Mouse (Mus musculus): ENCODE data around the gene Ube2k. TPM values are rescaled to one million over a fixed set of nuclear protein-coding genes. Genes with fewer than 3 reads are reported as not detected.

The Ube2k gene
- polyA plus RNA-seq (2014; fragmentation: Nextera tagmentation; extraction: Ambion mirVana) = 122 and 130 TPM in 2 replicates

DNA sequence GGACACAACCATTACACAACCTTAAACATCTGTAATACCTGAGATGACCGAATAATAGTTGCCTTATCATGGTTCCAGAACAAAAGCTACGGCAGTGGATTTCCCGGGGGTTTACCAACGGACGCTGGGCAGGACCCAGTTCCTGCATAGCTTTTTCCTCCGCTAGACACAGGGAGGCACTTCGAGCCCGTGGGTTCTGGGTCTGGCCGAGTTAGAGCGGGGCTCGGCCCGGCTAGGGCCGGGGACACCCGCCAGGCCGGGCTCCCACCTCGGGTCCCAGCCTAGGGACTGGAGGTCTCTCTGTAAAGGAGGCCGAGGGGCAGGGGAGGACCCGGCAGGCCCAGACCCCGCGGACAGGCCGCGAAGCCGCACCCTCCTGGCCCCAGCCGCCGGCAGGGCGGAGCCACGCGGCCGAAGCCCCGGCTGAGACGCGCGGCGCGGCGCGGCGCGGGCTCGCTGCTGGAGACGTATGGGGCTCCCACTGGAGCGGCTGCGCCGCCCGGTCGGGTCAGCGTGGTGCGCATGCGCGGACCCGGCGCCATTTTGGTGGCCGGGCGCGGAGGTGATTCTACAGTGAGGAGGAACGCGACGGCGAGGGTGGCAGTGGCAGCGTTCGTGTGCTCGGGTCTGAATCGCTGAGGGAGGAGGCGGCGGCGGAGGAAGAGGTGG, at the start of gene Ube2k, which contains the start of gene Smim14:
Gene Ube2k, plus strand, starts transcription at position 483 of the 669 bp plus-strand sequence.
Gene Smim14, minus strand, starts transcription at position 434 of the 669 bp plus-strand sequence.
- no peaks in the 10 kb centered on the region for H3K27me3 ChIP-seq (replicated peaks; ENCODE audit: control insufficient read depth, insufficient read depth, low read length)
- H3K27ac ChIP-seq (replicated peaks; ENCODE audit: low read depth, low read length) = peak within 1 kb of the TSS; percentile 99
- DNase-seq (ENCODE audit: low spot score) = peak; percentile 95
- H3K4me2 ChIP-seq (ENCODE audit: low read depth, low read length) = peak within 1 kb of the TSS; percentile 78
- peak; percentile 98 for ATAC-seq (ENCODE audit: low read depth)
- peak within 1 kb of the TSS; percentile 88 for H3K9ac ChIP-seq (ENCODE audit: low read depth, low read length)
- under 1% methylated on average over 46 of the region's 66 CpGs for WGBS
- H3K4me3 ChIP-seq (ENCODE audit: low read depth, low read length) = peak within 1 kb of the TSS; percentile 88
- H3K36me3 ChIP-seq (ENCODE audit: control insufficient read depth, insufficient read depth, low read length) = no peaks in the 10 kb centered on the region
- no peaks in the 10 kb centered on the region for H3K9me3 ChIP-seq (ENCODE audit: control insufficient read depth, low read length)
- H3K4me1 ChIP-seq (ENCODE audit: control insufficient read depth, insufficient read depth, low read length) = peaks cover 8% of the 10 kb centered on the region

DNA sequence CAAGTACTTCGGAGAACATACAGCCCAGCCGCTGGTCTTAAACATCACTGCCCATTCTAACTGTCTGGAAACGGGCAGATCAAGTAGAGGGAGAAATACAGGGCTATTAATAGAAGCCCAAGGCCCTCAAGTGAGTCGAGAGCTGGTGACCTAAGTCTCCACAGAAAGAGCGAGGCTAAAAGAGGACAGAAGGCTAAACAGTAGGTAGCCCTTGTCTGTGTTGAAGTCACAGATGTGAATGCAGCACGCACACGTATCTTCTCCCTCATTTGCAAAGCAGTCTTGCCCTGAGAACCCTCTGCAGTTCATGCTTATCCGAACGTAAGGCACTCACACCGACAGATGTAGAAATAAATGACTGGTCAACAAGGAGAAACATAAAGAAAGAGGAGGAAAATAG, 49.7 kb upstream of the Ube2k start:
- DNase-seq (ENCODE audit: low spot score) (no peak), ATAC-seq (ENCODE audit: low read depth) (no peak)
- H3K27ac ChIP-seq (replicated peaks; ENCODE audit: low read depth, low read length) = no peak overlapping the region
- H3K4me3 ChIP-seq (ENCODE audit: low read depth, low read length) = no peak overlapping the region
- H3K4me2 ChIP-seq (ENCODE audit: low read depth, low read length) = no peak overlapping the region
- peaks cover 13% of the 10 kb centered on the region for H3K4me1 ChIP-seq (ENCODE audit: control insufficient read depth, insufficient read depth, low read length)
- no peak overlapping the region for H3K9ac ChIP-seq (ENCODE audit: low read depth, low read length)
- WGBS = 81% methylated on average over 10 of the region's 10 CpGs
- H3K36me3 ChIP-seq (ENCODE audit: control insufficient read depth, insufficient read depth, low read length) = 0 out of 2 replicates have a peak, but pooled peaks cover 4% of the 10 kb centered on the region
- H3K27me3 ChIP-seq (replicated peaks; ENCODE audit: control insufficient read depth, insufficient read depth, low read length) = no peaks in the 10 kb centered on the region
- H3K9me3 ChIP-seq (ENCODE audit: control insufficient read depth, low read length) = no peaks in the 10 kb centered on the region

DNA sequence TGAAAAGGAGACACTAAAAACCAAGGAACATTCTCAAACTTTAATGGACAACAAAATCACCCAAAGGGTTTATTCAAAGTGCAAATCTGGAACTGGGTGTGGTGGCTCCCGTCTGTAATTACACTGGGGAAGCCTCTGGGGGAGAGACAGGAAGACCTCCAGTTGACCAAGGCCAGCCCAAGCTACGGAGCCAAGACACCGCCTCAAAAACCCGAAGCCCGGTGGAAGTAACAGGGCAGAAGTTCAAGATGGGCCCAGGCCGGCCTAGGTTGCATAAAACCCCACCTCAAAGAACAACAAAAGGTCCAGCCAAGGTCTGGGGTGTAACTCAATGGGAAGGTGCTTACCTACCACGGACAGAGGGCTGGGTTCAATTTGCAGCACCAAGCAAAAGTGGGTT, 48.3 kb upstream of the Ube2k start:
- Histone ChIP-seq H3K4me1 (ENCODE audit: control insufficient read depth, insufficient read depth, low read length) (peaks cover 17% of the 10 kb centered on the region), H3K9me3 (ENCODE audit: control insufficient read depth, low read length) (no peaks in the 10 kb centered on the region), H3K27me3 (replicated peaks; ENCODE audit: control insufficient read depth, insufficient read depth, low read length) (no peaks in the 10 kb centered on the region), H3K9ac (ENCODE audit: low read depth, low read length) (no peak overlapping the region), H3K4me2 (ENCODE audit: low read depth, low read length) (no peak overlapping the region), H3K36me3 (ENCODE audit: control insufficient read depth, insufficient read depth, low read length) (0 out of 2 replicates have a peak, but pooled peaks cover 4% of the 10 kb centered on the region), H3K27ac (replicated peaks; ENCODE audit: low read depth, low read length) (no peak overlapping the region), H3K4me3 (ENCODE audit: low read depth, low read length) (no peak overlapping the region)
- 69% methylated on average over 7 of the region's 7 CpGs for WGBS
- no peak for ATAC-seq (ENCODE audit: low read depth)
- peak; percentile 18 for DNase-seq (ENCODE audit: low spot score)

GRCm38 (mm10) chr5:65489830-65490229, 47.2 kb upstream of the Ube2k start:
- Histone ChIP-seq H3K27me3 (replicated peaks; ENCODE audit: control insufficient read depth, insufficient read depth, low read length) (no peaks in the 10 kb centered on the region), H3K4me3 (ENCODE audit: low read depth, low read length) (no peak overlapping the region), H3K27ac (replicated peaks; ENCODE audit: low read depth, low read length) (no peak overlapping the region), H3K9me3 (ENCODE audit: control insufficient read depth, low read length) (no peaks in the 10 kb centered on the region), H3K36me3 (ENCODE audit: control insufficient read depth, insufficient read depth, low read length) (0 out of 2 replicates have a peak, but pooled peaks cover 4% of the 10 kb centered on the region), H3K9ac (ENCODE audit: low read depth, low read length) (no peak overlapping the region), H3K4me2 (ENCODE audit: low read depth, low read length) (no peak overlapping the region), H3K4me1 (ENCODE audit: control insufficient read depth, insufficient read depth, low read length) (peaks cover 17% of the 10 kb centered on the region)
- DNase-seq (ENCODE audit: low spot score) (peak; percentile 75), ATAC-seq (ENCODE audit: low read depth) (no peak)
- 58% methylated on average over 4 of the region's 4 CpGs for WGBS

DNA sequence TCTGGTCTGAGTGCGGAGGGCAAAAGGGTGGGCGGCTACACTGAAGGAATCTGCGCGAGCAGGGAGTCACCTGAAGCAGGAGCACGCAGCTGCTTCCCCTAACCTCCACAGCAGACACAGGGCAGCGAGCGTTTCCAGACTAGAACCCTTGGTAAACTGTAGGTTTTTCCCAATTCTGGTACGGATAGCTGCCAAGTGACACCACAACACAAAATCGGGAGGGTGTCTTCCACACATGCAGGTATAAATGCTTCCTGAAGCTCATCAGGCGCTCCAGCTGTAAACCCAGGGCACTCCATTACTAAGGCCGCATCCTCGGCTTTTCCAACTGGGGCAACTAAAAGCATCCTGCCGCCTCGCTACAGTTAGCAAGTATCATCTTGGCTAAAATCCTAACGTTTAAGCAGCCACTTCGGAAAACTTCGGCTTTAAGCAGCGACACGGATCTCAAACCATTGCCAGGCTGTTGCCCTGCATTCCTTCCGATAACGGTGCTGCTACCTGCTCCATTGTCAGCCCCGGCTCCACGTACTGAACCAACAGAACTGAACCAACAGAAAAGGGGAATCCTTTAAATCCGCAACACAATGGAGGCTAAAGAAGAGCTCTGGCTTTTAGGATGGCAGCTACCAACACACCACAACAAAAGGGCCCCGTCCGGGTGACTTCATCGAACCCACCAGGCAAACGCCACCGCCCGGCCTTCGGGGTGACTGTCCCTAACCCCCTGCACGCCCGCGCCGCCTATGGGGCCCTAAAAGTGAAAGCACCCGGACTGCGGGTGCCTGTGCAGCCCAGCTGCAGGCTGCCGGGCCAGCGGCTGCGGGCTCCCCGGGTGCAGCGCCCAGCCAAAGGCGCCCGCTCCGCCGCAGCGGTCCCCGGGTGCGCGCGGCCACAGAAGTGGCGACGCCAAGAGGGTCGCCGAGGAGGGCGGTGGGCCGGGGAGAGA, 45.0 kb upstream of the Ube2k start:
- Histone ChIP-seq H3K27ac (replicated peaks; ENCODE audit: low read depth, low read length) (peak overlapping the region; percentile 96), H3K4me1 (ENCODE audit: control insufficient read depth, insufficient read depth, low read length) (peaks cover 14% of the 10 kb centered on the region), H3K4me3 (ENCODE audit: low read depth, low read length) (peak overlapping the region; percentile 90), H3K36me3 (ENCODE audit: control insufficient read depth, insufficient read depth, low read length) (0 out of 2 replicates have a peak, but pooled peaks cover 4% of the 10 kb centered on the region), H3K9ac (ENCODE audit: low read depth, low read length) (peak overlapping the region; percentile 94), H3K27me3 (replicated peaks; ENCODE audit: control insufficient read depth, insufficient read depth, low read length) (no peaks in the 10 kb centered on the region), H3K4me2 (ENCODE audit: low read depth, low read length) (peak overlapping the region; percentile 79), H3K9me3 (ENCODE audit: control insufficient read depth, low read length) (no peaks in the 10 kb centered on the region)
- peak; percentile 74 for DNase-seq (ENCODE audit: low spot score)
- peak; percentile 86 for ATAC-seq (ENCODE audit: low read depth)
- WGBS = 1% methylated on average over 47 of the region's 57 CpGs

DNA sequence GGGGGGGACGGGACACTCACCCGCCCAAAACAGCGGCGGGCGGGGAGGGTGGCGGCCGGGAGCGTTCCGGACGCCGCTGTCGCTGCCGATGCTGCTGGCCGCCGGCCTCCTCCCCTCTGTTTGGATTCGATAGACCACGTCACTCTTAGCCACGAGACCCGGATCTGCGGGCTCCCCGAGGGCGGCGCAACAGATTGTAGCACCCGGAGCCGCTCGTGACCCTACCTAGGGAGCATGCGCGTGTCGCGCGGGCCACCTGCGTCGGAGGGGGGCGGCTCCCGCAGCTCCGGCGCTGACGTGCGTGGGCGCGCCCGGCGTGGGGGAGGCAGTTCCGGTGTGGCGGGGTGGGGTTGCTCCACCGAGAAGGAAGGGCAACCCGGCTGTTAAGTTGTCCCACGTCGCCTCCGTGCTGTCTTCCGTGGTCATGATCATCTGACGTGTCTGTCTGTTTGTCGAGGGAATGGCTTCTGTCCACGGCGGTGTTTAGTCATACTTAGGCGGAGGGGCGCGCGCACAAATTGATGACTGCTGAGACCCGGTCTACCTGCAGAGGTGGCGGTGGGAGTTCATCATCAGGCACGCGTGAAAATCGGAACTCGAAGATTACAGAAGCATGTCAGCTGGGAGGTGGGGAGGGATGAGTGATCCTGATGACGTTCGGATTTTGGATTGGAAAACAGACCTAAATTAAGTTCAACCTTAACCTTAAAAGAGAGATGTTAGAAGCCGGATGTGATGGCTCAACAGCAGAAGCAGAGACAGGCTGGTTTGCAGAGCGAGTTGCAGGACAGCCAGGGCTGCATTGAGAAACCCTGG, 44.1 kb upstream of the Ube2k start, which contains the start of gene Gm43552:
Gene Gm43552, minus strand, starts transcription at position 118 of the 816 bp plus-strand sequence.
- Histone ChIP-seq H3K27me3 (replicated peaks; ENCODE audit: control insufficient read depth, insufficient read depth, low read length) (no peaks in the 10 kb centered on the region), H3K4me3 (ENCODE audit: low read depth, low read length) (peak within 1 kb of the TSS; percentile 90), H3K4me1 (ENCODE audit: control insufficient read depth, insufficient read depth, low read length) (peaks cover 14% of the 10 kb centered on the region), H3K9ac (ENCODE audit: low read depth, low read length) (peak within 1 kb of the TSS; percentile 94), H3K9me3 (ENCODE audit: control insufficient read depth, low read length) (no peaks in the 10 kb centered on the region), H3K27ac (replicated peaks; ENCODE audit: low read depth, low read length) (peak within 1 kb of the TSS; percentile 96), H3K4me2 (ENCODE audit: low read depth, low read length) (peak within 1 kb of the TSS; percentile 79), H3K36me3 (ENCODE audit: control insufficient read depth, insufficient read depth, low read length) (0 out of 2 replicates have a peak, but pooled peaks cover 4% of the 10 kb centered on the region)
- under 1% methylated on average over 27 of the region's 69 CpGs for WGBS
- peak; percentile 97 for ATAC-seq (ENCODE audit: low read depth)
- peak; percentile 96 for DNase-seq (ENCODE audit: low spot score)

DNA sequence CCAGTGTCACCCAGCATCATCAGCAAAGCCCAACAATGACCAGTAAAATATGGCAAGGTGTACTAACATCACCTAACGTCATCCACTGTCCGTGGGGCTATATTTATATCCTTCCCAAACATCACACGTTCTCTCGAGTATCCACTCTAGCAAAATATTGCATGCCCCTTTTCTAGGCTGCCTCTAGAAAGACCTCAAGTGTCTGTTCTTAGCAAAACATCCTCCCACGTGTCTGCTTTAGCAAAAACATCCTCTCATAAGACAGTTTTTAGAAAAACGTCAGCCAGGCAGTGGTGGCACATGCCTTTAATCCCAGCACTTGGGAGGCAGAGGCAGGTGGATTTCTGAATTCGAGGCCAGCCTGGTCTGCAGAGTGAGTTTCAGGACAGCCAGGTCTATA, 36.8 kb upstream of the Ube2k start:
- no peak overlapping the region for H3K4me3 ChIP-seq (ENCODE audit: low read depth, low read length)
- WGBS = 86% methylated on average over 7 of the region's 7 CpGs
- no peaks in the 10 kb centered on the region for H3K36me3 ChIP-seq (ENCODE audit: control insufficient read depth, insufficient read depth, low read length)

DNA sequence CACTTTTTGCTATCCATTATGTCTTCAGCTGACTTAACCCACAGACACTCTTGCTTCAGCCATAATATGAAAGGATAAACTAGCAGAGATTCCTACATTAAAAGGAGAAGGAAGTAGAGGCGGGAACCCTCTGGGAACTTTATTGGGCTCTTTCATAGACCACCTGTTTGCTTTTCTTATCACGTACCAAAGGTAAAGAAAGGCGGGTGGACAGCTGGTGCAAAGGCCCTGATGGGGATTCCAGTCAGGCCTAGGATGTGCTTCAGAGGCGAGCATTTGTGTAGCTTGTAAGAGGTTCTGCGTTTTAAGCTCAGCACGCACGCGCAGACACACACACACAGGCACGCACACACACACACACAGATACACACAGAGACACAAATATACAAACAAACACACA, 35.6 kb upstream of the Ube2k start:
- Histone ChIP-seq H3K9me3 (ENCODE audit: control insufficient read depth, low read length) (no peaks in the 10 kb centered on the region), H3K9ac (ENCODE audit: low read depth, low read length) (no peak overlapping the region), H3K27ac (replicated peaks; ENCODE audit: low read depth, low read length) (no peak overlapping the region), H3K4me2 (ENCODE audit: low read depth, low read length) (no peak overlapping the region), H3K4me3 (ENCODE audit: low read depth, low read length) (no peak overlapping the region), H3K4me1 (ENCODE audit: control insufficient read depth, insufficient read depth, low read length) (no peaks in the 10 kb centered on the region), H3K36me3 (ENCODE audit: control insufficient read depth, insufficient read depth, low read length) (no peaks in the 10 kb centered on the region), H3K27me3 (replicated peaks; ENCODE audit: control insufficient read depth, insufficient read depth, low read length) (no peaks in the 10 kb centered on the region)
- ATAC-seq (ENCODE audit: low read depth) = no peak
- WGBS = 90% methylated on average over 9 of the region's 9 CpGs
- DNase-seq (ENCODE audit: low spot score) = no peak

More for the DNA sequence above, 36.8 kb upstream of the Ube2k start:
- H3K4me2 ChIP-seq (ENCODE audit: low read depth, low read length) = no peak overlapping the region
- no peak overlapping the region for H3K9ac ChIP-seq (ENCODE audit: low read depth, low read length)
- H3K27me3 ChIP-seq (replicated peaks; ENCODE audit: control insufficient read depth, insufficient read depth, low read length) = no peaks in the 10 kb centered on the region
- H3K4me1 ChIP-seq (ENCODE audit: control insufficient read depth, insufficient read depth, low read length) = no peaks in the 10 kb centered on the region
- ATAC-seq (ENCODE audit: low read depth) (no peak), DNase-seq (ENCODE audit: low spot score) (no peak)
- H3K9me3 ChIP-seq (ENCODE audit: control insufficient read depth, low read length) = no peaks in the 10 kb centered on the region
- H3K27ac ChIP-seq (replicated peaks; ENCODE audit: low read depth, low read length) = no peak overlapping the region
